Mouse (Mus musculus): ENCODE results near the gene Ptms.
"Not testable (repeated sequence)": the region's sequence is repeated elsewhere in the genome, so short reads cannot be mapped to it uniquely, and the experiment has no call there.

Ptms gene

GRCm38 (mm10) chr6:124904991-124905860 lies 14.7 kb downstream of the Ptms start:
- DNase-seq (ENCODE audit: low spot score in 2 of 2): no peak

DNA sequence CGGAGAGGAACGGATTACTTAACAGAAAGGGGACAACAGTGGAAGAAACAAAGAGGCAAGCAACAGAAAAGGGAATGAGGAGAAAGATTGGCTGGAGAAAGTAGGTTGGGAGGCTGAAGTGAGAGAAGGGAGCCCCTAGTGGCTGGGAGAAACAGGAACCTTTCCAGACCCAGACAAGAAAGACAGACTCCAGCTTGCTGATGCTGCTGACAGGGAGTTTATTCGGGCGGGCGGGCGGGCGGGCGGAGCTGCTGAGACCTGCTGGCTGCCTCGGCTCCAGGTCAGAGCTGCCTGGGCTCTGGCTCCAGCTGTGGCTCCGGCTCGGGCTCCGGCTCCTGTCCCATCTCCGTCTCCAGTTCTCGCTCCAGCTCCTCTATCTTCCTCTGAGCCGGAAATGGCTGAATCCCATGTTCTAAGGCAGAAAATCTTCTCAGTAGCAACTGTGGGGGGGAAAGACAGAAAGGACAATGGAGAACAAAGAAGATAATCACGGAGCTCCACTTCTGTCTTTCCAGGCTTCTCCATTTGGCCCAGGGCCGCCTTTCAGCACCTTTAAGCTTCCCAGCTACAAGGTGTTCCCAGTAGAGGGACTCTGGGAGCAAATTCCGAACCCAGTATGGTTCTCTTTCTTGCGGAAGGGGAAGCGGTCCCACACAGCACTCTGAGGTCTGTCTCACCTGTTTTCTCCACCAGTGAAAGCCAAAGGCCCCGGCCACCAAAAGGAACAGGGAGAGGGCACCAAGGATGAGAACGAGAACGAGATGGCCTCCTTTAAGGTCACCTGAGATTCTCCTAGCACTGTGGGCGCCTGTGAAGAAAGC lies 15.5 kb downstream of the Ptms start:
- DNase-seq (ENCODE audit: low spot score in 2 of 2): peak; percentile 30 to 61

DNA sequence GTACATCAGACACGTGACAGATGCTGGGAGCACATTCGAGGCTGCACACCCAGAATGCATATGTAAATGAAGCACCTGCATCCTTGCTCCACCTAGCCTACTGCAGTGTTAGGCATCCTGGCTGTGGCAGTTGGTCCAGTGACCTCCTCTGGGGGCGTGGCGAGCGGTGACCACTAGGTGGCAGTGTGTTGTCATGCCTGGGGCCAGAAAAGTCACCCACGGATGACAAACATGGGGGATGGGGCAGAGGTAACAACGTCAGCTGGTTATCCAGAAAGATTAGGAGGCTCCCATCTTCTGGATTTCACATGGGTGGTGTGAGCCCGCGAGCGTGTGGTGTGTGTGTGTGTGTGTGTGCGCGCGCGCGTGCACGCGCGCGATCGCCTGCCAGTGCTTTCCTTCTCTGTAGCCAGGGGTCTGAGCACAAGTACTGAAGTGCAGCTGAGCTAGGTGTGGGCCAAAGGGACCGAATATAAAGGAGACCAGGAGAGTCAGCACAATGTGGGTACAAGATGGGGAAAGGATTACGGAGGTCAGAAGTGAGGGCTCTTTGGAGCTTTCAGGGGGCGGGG lies 16.2 kb downstream of the Ptms start:
- DNase-seq (ENCODE audit: low spot score in 2 of 2): peak; percentile 95

- DNase-seq (ENCODE audit: low spot score in 2 of 2): no peak
Measured at GRCm38 (mm10) chr6:124901851-124902250, 18.1 kb downstream of the Ptms start.

GRCm38 (mm10) chr6:124900801-124901480 lies 19.0 kb downstream of the Ptms start:
- DNase-seq (ENCODE audit: low spot score in 2 of 2): peak in 1 of 2 experiments; percentile 32

- no peak for DNase-seq (ENCODE audit: low spot score in 2 of 2)
Measured at GRCm38 (mm10) chr6:124900056-124900800, 19.7 kb downstream of the Ptms start.

- no peak for DNase-seq (ENCODE audit: low spot score in 2 of 2)
Measured at GRCm38 (mm10) chr6:124898359-124898758, 21.5 kb downstream of the Ptms start.

- not testable (repeated sequence) for DNase-seq (ENCODE audit: low spot score in 2 of 2)
Measured at GRCm38 (mm10) chr6:124894113-124894512, 25.8 kb downstream of the Ptms start.

DNA sequence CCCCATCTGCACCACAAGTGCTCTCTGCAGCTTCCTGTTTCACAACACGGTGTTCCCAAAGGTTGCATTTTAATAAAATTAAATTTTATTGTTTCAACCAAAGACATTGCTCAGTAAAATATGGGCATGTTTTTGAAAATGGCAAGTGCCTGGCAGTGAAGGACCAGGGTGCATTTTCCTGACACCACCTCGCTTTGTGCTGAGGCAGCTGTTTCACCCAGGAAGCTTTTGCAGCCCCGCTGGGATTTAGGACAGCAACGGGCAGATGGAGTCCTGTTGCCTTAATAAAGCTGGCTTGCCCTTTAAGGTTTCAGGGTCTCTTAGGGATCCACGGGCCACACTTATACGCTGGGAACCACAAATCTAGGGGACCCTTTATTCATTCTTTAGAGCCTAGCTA lies 28.9 kb downstream of the Ptms start:
- DNase-seq (ENCODE audit: low spot score in 2 of 2): no peak

- DNase-seq (ENCODE audit: low spot score in 2 of 2): no peak
Measured at GRCm38 (mm10) chr6:124888555-124889125, 31.3 kb downstream of the Ptms start.

GRCm38 (mm10) chr6:124887986-124888385 lies 31.9 kb downstream of the Ptms start, which contains the start of gene Cd4:
Gene Cd4 (minus strand): TSS chr6:124888221.
- no peak for DNase-seq (ENCODE audit: low spot score in 2 of 2)

- DNase-seq (ENCODE audit: low spot score in 2 of 2): no peak
Measured at GRCm38 (mm10) chr6:124885956-124886381, 33.9 kb downstream of the Ptms start.

GRCm38 (mm10) chr6:124884714-124885500 lies 35.0 kb downstream of the Ptms start:
- DNase-seq (ENCODE audit: low spot score in 2 of 2): no peak

GRCm38 (mm10) chr6:124883351-124883750 lies 36.6 kb downstream of the Ptms start:
- DNase-seq (ENCODE audit: low spot score in 2 of 2): no peak

- no peak for DNase-seq (ENCODE audit: low spot score in 2 of 2)
Measured at GRCm38 (mm10) chr6:124881821-124882220, 38.1 kb downstream of the Ptms start.

- DNase-seq (ENCODE audit: low spot score in 2 of 2): no peak
Measured at GRCm38 (mm10) chr6:124879390-124879789, 40.5 kb downstream of the Ptms start.

DNA sequence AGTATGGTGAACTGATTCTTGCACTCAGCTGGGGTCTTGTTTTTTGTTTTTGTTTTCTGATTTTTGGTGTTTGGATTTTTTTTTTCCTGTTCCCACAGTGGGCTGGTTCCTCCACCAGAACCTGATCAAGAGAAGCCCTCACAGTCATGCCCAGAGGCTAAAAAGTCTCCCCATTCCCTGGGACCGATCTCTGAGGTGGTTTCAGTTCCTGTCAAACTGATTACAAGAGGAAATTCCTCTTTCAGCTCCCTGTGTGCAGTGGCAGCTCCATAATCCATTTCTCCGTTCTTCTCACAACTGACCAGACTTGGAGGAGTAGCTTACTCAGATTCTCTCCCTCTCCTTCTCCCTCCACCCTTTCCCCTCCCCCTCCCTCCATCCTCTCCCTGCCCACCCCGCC lies 45.6 kb downstream of the Ptms start:
- DNase-seq (ENCODE audit: low spot score in 2 of 2): no peak

DNA sequence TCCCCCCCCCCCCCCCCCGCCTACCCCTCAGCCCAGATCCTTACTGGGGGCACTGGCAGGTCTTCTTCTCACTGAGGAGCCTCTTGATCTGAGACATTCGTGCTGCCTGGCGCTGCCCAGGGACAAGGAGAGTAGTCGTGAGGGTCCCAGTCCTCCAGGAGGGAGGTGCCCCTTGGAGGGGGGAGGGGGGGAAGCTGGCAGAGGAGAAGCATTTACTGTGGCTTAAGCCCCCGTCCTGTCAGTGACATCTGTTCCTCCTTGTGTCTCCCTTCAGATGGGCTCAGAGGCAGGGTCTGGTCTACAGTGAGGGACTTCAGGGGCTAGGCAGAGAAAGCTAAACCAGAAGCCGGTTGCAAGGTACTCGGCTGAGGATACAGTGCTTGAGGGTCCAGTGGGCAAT lies 53.3 kb downstream of the Ptms start:
- no peak for DNase-seq (ENCODE audit: low spot score in 2 of 2)

DNA sequence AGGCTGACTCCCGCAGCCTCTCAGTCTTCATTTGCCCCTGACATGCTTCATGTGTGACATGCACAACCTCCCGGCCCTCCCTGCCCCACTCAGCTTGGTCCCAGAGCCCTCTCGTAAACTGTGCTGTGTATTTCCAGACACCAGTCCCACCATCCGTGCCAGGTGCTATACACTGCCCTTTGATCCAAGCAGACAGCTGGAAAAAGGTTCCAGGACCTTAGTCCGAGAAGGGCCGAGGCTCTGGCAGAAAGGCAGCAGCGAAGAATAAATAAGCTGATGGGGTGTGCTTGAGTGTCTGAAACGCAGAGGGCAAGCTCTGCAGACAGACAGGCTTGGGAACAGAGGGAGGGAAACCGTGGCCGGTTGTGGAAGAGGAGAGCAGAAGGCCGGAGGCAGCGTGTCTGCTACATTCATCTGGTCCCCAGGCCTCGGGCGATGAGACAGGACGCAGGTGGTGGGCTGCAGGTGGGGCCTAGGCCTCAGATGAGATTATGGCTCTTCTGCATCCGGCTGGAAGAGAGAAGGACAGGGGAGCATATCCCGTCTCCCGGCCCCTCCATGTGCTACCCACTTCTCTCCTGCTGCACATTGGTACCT lies 54.0 kb downstream of the Ptms start:
- DNase-seq (ENCODE audit: low spot score in 2 of 2): no peak
